Mouse (Mus musculus): ENCODE data around the gene Polg2. TPM values are rescaled to one million over a fixed set of nuclear protein-coding genes. Genes with fewer than 3 reads are reported as not detected.

Gene Polg2
- polyA plus RNA-seq, 1 experiment from 2014 or later = 13.3 TPM

Small RNA genes lying within 50 kb of the gene (microRNA-seq; reads per million reads assigned to microRNA genes)
- gene Gm25994 (not detected), gene Mir3064 (9.4 reads per million, percentile 25 among the genes with 10 or more reads in this experiment)

Other genes with a start within 250 kb of the Polg2 start
- gene Tex2, start 166.1 kb downstream of the Polg2 start, polyA plus RNA-seq (2015; fragmentation: Nextera tagmentation; extraction: Ambion mirVana) = 10.4 and 10.9 TPM in 2 replicates
- gene Pecam1, start 28.9 kb downstream of the Polg2 start, polyA plus RNA-seq (2015; fragmentation: Nextera tagmentation; extraction: Ambion mirVana) = 44.2 and 54.6 TPM in 2 replicates
- 2.3 and 2.9 TPM in 2 replicates for gene Milr1, start 28.3 kb downstream of the Polg2 start, polyA plus RNA-seq (2015; fragmentation: Nextera tagmentation; extraction: Ambion mirVana)
- gene Ddx5, start 9.6 kb upstream of the Polg2 start, polyA plus RNA-seq (2015; fragmentation: Nextera tagmentation; extraction: Ambion mirVana) = 284 and 288 TPM in 2 replicates
- 21.9 and 22.5 TPM in 2 replicates for gene Cep95, start 9.7 kb upstream of the Polg2 start, polyA plus RNA-seq (2015; fragmentation: Nextera tagmentation; extraction: Ambion mirVana)
- gene Smurf2, start 141.2 kb upstream of the Polg2 start, polyA plus RNA-seq (2015; fragmentation: Nextera tagmentation; extraction: Ambion mirVana) = 11.5 and 13.4 TPM in 2 replicates
- 277 and 281 TPM in 2 replicates for gene Kpna2, start 220.0 kb upstream of the Polg2 start, polyA plus RNA-seq (2015; fragmentation: Nextera tagmentation; extraction: Ambion mirVana)
- gene 1810010H24Rik, start 246.1 kb upstream of the Polg2 start, polyA plus RNA-seq (2015; fragmentation: Nextera tagmentation; extraction: Ambion mirVana) = 1.9 and 2.1 TPM in 2 replicates

Data from limb, embryonic 15.5 days (tissue).